Mouse (Mus musculus) forebrain, embryonic 10.5 days (tissue): ENCODE data around the gene Antxr1. TPM values are rescaled to one million over a fixed set of nuclear protein-coding genes. Genes with fewer than 3 reads are reported as not detected.

Experiments used
- DNase-seq: peaks from one replicate; pipeline ENCODE4 v3.0.0-alpha.2; 2017; ENCODE audit warnings: low spot score; ENCODE audit errors: extremely low spot score
- H3K27ac ChIP-seq: fragments of 300-500 bp; sonication (generic); 2 replicates; pipeline ENCODE4 v1.5.1; 2016; ENCODE audit warnings: mild to moderate bottlenecking
- H3K27me3 ChIP-seq: fragments of 300-500 bp; sonication (generic); 2 replicates; pipeline ENCODE4 v1.6.1; 2016; ENCODE audit warnings: mild to moderate bottlenecking; ENCODE audit not compliant: poor library complexity, severe bottlenecking
- H3K36me3 ChIP-seq: fragments of 300-500 bp; sonication (generic); replicated peaks from 2 replicates; pipeline ENCODE4 v1.6.1; 2016; ENCODE audit warnings: mild to moderate bottlenecking, moderate library complexity
- H3K4me1 ChIP-seq: fragments of 300-500 bp; sonication (generic); 2 replicates; pipeline ENCODE4 v1.6.1; 2016
- H3K4me3 ChIP-seq: fragments of 300-500 bp; sonication (generic); 2 replicates; pipeline ENCODE4 v1.5.1; 2016; ENCODE audit warnings: mild to moderate bottlenecking, moderate library complexity
- H3K9me3 ChIP-seq: fragments of 300-500 bp; sonication (generic); 2 replicates; pipeline ENCODE4 v1.6.1; 2016; ENCODE audit warnings: mild to moderate bottlenecking, moderate library complexity
- WGBS: fragments of 180-500 bp; shearing (Covaris S2); methylation state at CpG from one replicate; pipeline ENCODE4 v1.1.7; 2016; 5-methylcytosine and 5-hydroxymethylcytosine counted together
- polyA plus RNA-seq: library from polyadenylated mRNA; unstranded; fragments of >200 nt; fragmentation: Nextera tagmentation; extraction: Ambion mirVana; gene quantifications from 2 replicates; pipeline ENCODE4 v1.2.1, GENCODE M21; 2016

Gene Antxr1
- polyA plus RNA-seq, 1 experiment from 2014 or later: 4.3 TPM

GRCm38 (mm10) chr6:87165536-87166311 lies 169.9 kb downstream of the Antxr1 start:
- WGBS: 86% methylated on average over 8 of the region's 8 CpGs
- Histone ChIP-seq H3K36me3 (no peaks in the 10 kb centered on the region), H3K4me3 (no peak overlapping the region), H3K27me3 (no peaks in the 10 kb centered on the region), H3K4me1 (no peaks in the 10 kb centered on the region), H3K27ac (no peak overlapping the region), H3K9me3 (no peaks in the 10 kb centered on the region)
- no peak for DNase-seq

GRCm38 (mm10) chr6:87161391-87162263 lies 174.0 kb downstream of the Antxr1 start:
- Histone ChIP-seq H3K27ac (no peak overlapping the region), H3K9me3 (no peaks in the 10 kb centered on the region), H3K4me3 (no peak overlapping the region), H3K4me1 (no peaks in the 10 kb centered on the region), H3K36me3 (peaks cover 4% of the 10 kb centered on the region; the same call in 1 of the 2 replicates), H3K27me3 (no peaks in the 10 kb centered on the region)
- DNase-seq: no peak
- WGBS: 89% methylated on average over 12 of the region's 12 CpGs

- DNase-seq: no peak
- peaks cover 4% of the 10 kb centered on the region; the same call in 1 of the 2 replicates for H3K36me3 ChIP-seq
- H3K27ac ChIP-seq: no peak overlapping the region
Measured at GRCm38 (mm10) chr6:87160196-87160595, 175.4 kb downstream of the Antxr1 start.

GRCm38 (mm10) chr6:87158062-87158623 lies 177.5 kb downstream of the Antxr1 start:
- 77% methylated on average over 7 of the region's 7 CpGs for WGBS
- H3K27ac ChIP-seq: no peak overlapping the region
- H3K4me3 ChIP-seq: no peak overlapping the region
- no peak for DNase-seq
- H3K4me1 ChIP-seq: no peaks in the 10 kb centered on the region
- H3K9me3 ChIP-seq: no peaks in the 10 kb centered on the region
- peaks cover 4% of the 10 kb centered on the region; the same call in 1 of the 2 replicates for H3K36me3 ChIP-seq
- H3K27me3 ChIP-seq: no peaks in the 10 kb centered on the region

More at GRCm38 (mm10) chr6:87160196-87160595, 175.4 kb downstream of the Antxr1 start:
- H3K4me1 ChIP-seq: no peaks in the 10 kb centered on the region
- H3K27me3 ChIP-seq: no peaks in the 10 kb centered on the region
- no peaks in the 10 kb centered on the region for H3K9me3 ChIP-seq
- 86% methylated on average over 5 of the region's 5 CpGs for WGBS
- no peak overlapping the region for H3K4me3 ChIP-seq

- H3K4me3 ChIP-seq: no peak overlapping the region
- DNase-seq: no peak
- H3K4me1 ChIP-seq: peaks cover 5% of the 10 kb centered on the region
Measured at GRCm38 (mm10) chr6:87153836-87154235, 181.8 kb downstream of the Antxr1 start.

GRCm38 (mm10) chr6:87153231-87153580 lies 182.4 kb downstream of the Antxr1 start:
- 92% methylated on average over 7 of the region's 7 CpGs for WGBS
- peaks cover 5% of the 10 kb centered on the region for H3K4me1 ChIP-seq
- no peaks in the 10 kb centered on the region for H3K9me3 ChIP-seq
- H3K4me3 ChIP-seq: no peak overlapping the region
- no peak overlapping the region for H3K27ac ChIP-seq
- DNase-seq: no peak
- H3K27me3 ChIP-seq: no peaks in the 10 kb centered on the region
- H3K36me3 ChIP-seq: peaks cover 4% of the 10 kb centered on the region; the same call in 1 of the 2 replicates

More at GRCm38 (mm10) chr6:87153836-87154235, 181.8 kb downstream of the Antxr1 start:
- 88% methylated on average over 3 of the region's 3 CpGs for WGBS
- Histone ChIP-seq H3K9me3 (no peaks in the 10 kb centered on the region), H3K27me3 (no peaks in the 10 kb centered on the region), H3K36me3 (peaks cover 4% of the 10 kb centered on the region; the same call in 1 of the 2 replicates), H3K27ac (no peak overlapping the region)

GRCm38 (mm10) chr6:87152461-87153230 lies 183.0 kb downstream of the Antxr1 start:
- 86% methylated on average over 21 of the region's 21 CpGs for WGBS
- no peak overlapping the region for H3K4me3 ChIP-seq
- peak overlapping the region; percentile 48; the same call in 1 of the 2 replicates for H3K27ac ChIP-seq

GRCm38 (mm10) chr6:87151427-87151826 lies 184.2 kb downstream of the Antxr1 start:
- Histone ChIP-seq H3K9me3 (no peaks in the 10 kb centered on the region), H3K4me1 (peaks cover 5% of the 10 kb centered on the region), H3K4me3 (no peak overlapping the region), H3K27me3 (no peaks in the 10 kb centered on the region), H3K36me3 (no peaks in the 10 kb centered on the region), H3K27ac (no peak overlapping the region)
- DNase-seq: no peak
- WGBS: 84% methylated on average over 8 of the region's 8 CpGs

More at GRCm38 (mm10) chr6:87152461-87153230, 183.0 kb downstream of the Antxr1 start:
- Histone ChIP-seq H3K4me1 (peaks cover 5% of the 10 kb centered on the region), H3K9me3 (no peaks in the 10 kb centered on the region), H3K36me3 (peaks cover 2% of the 10 kb centered on the region; the same call in 1 of the 2 replicates), H3K27me3 (no peaks in the 10 kb centered on the region)
- no peak for DNase-seq

GRCm38 (mm10) chr6:87150471-87150870 lies 185.2 kb downstream of the Antxr1 start:
- WGBS: 88% methylated on average over 7 of the region's 7 CpGs
- Histone ChIP-seq H3K27ac (no peak overlapping the region), H3K4me3 (no peak overlapping the region), H3K9me3 (no peaks in the 10 kb centered on the region), H3K36me3 (no peaks in the 10 kb centered on the region), H3K4me1 (peaks cover 5% of the 10 kb centered on the region), H3K27me3 (no peaks in the 10 kb centered on the region)
- DNase-seq: no peak

GRCm38 (mm10) chr6:87147921-87148320 lies 187.7 kb downstream of the Antxr1 start:
- no peak overlapping the region for H3K27ac ChIP-seq
- peaks cover 5% of the 10 kb centered on the region for H3K4me1 ChIP-seq
- H3K27me3 ChIP-seq: no peaks in the 10 kb centered on the region
- no peaks in the 10 kb centered on the region for H3K36me3 ChIP-seq
- H3K9me3 ChIP-seq: no peaks in the 10 kb centered on the region
- 82% methylated on average over 3 of the region's 3 CpGs for WGBS
- no peak overlapping the region for H3K4me3 ChIP-seq
- no peak for DNase-seq

- WGBS: 90% methylated on average over 13 of the region's 13 CpGs
- DNase-seq: no peak
- H3K27me3 ChIP-seq: no peaks in the 10 kb centered on the region
- no peaks in the 10 kb centered on the region for H3K36me3 ChIP-seq
- H3K4me1 ChIP-seq: no peaks in the 10 kb centered on the region
- no peaks in the 10 kb centered on the region for H3K9me3 ChIP-seq
- H3K4me3 ChIP-seq: no peak overlapping the region
- no peak overlapping the region for H3K27ac ChIP-seq
Measured at GRCm38 (mm10) chr6:87143594-87143993, 192.0 kb downstream of the Antxr1 start.

GRCm38 (mm10) chr6:87142239-87142638 lies 193.4 kb downstream of the Antxr1 start:
- H3K4me3 ChIP-seq: no peak overlapping the region
- no peak for DNase-seq
- no peaks in the 10 kb centered on the region for H3K4me1 ChIP-seq
- 87% methylated on average over 5 of the region's 5 CpGs for WGBS
- no peaks in the 10 kb centered on the region for H3K27me3 ChIP-seq
- no peaks in the 10 kb centered on the region for H3K9me3 ChIP-seq
- no peaks in the 10 kb centered on the region for H3K36me3 ChIP-seq
- no peak overlapping the region for H3K27ac ChIP-seq
